Mouse (Mus musculus) limb, embryonic 15.5 days (tissue): ENCODE data around the gene Insyn1. TPM values are rescaled to one million over a fixed set of nuclear protein-coding genes. Genes with fewer than 3 reads are reported as not detected.

ENCODE experiments used
- ATAC-seq: fragments of 200-750 bp; cut with Nextera tagmentation; 2 replicates; pipeline ENCODE4 v1.8.0; 2017; ENCODE audit warnings: low read depth, moderate TSS enrichment; ENCODE audit not compliant: insufficient number of reproducible peaks, low FRiP score, low TSS enrichment
- H3K27ac ChIP-seq: fragments of 300-500 bp; sonication (generic); 2 replicates; pipeline ENCODE4 v1.5.1; 2015; ENCODE audit warnings: moderate library complexity, mild to moderate bottlenecking, inconsistent platforms
- H3K27me3 ChIP-seq: fragments of 300-500 bp; sonication (generic); 2 replicates; pipeline ENCODE4 v1.6.1; 2015; ENCODE audit warnings: inconsistent platforms
- H3K36me3 ChIP-seq: fragments of 300-500 bp; sonication (generic); 2 replicates; pipeline ENCODE4 v1.6.1; 2015; ENCODE audit warnings: inconsistent platforms
- H3K4me1 ChIP-seq: fragments of 300-500 bp; sonication (generic); 2 replicates; pipeline ENCODE4 v1.6.1; 2015; ENCODE audit warnings: inconsistent platforms
- H3K4me2 ChIP-seq: fragments of 300-500 bp; sonication (generic); 2 replicates; pipeline ENCODE4 v1.6.1; 2015; ENCODE audit warnings: mild to moderate bottlenecking, inconsistent platforms
- H3K4me3 ChIP-seq: fragments of 300-500 bp; sonication (generic); 2 replicates; pipeline ENCODE4 v1.5.1; 2015; ENCODE audit warnings: mild to moderate bottlenecking, inconsistent platforms
- H3K9ac ChIP-seq: fragments of 300-500 bp; sonication (generic); 2 replicates; pipeline ENCODE4 v1.6.1; 2015; ENCODE audit warnings: inconsistent platforms
- H3K9me3 ChIP-seq: fragments of 300-500 bp; sonication (generic); 2 replicates; pipeline ENCODE4 v1.6.1; 2016; ENCODE audit warnings: inconsistent platforms
- WGBS: fragments of 180-500 bp; shearing (Covaris S2); methylation state at CpG from one replicate; pipeline ENCODE4 v1.1.7; 2015; 5-methylcytosine and 5-hydroxymethylcytosine counted together
- polyA plus RNA-seq: library from polyadenylated mRNA; unstranded; fragments of >200 nt; fragmentation: Nextera tagmentation; extraction: Ambion mirVana; gene quantifications from 2 replicates; pipeline ENCODE4 v1.2.1, GENCODE M21; 2015

The Insyn1 gene
- polyA plus RNA-seq, 1 experiment from 2014 or later = 3.2 TPM

- H3K4me2 ChIP-seq = no peak overlapping the region
- WGBS = 75% methylated on average over 3 of the region's 3 CpGs
- no peak overlapping the region for H3K27ac ChIP-seq
- H3K36me3 ChIP-seq = peaks cover 7% of the 10 kb centered on the region; the same call in 1 of the 2 replicates
- H3K9me3 ChIP-seq = no peaks in the 10 kb centered on the region
- no peak for ATAC-seq
- peaks cover 37% of the 10 kb centered on the region for H3K4me1 ChIP-seq
- no peak overlapping the region for H3K4me3 ChIP-seq
- no peaks in the 10 kb centered on the region for H3K27me3 ChIP-seq
- no peak overlapping the region for H3K9ac ChIP-seq
Observed at GRCm38 (mm10) chr9:58519953-58520352, 31.6 kb downstream of the Insyn1 start.

- Histone ChIP-seq H3K4me2 (no peak overlapping the region), H3K27me3 (no peaks in the 10 kb centered on the region), H3K9ac (no peak overlapping the region), H3K36me3 (peaks cover 18% of the 10 kb centered on the region), H3K4me3 (no peak overlapping the region), H3K9me3 (no peaks in the 10 kb centered on the region), H3K27ac (no peak overlapping the region), H3K4me1 (peaks cover 37% of the 10 kb centered on the region)
- 50% methylated on average over 5 of the region's 5 CpGs for WGBS
- no peak for ATAC-seq
Observed at GRCm38 (mm10) chr9:58520816-58521581, 32.6 kb downstream of the Insyn1 start.

GRCm38 (mm10) chr9:58521883-58522423, 33.5 kb downstream of the Insyn1 start:
- no peaks in the 10 kb centered on the region for H3K9me3 ChIP-seq
- ATAC-seq = no peak
- no peak overlapping the region for H3K27ac ChIP-seq
- H3K36me3 ChIP-seq = peaks cover 27% of the 10 kb centered on the region
- no peak overlapping the region for H3K9ac ChIP-seq
- no peak overlapping the region for H3K4me2 ChIP-seq
- WGBS = 50% methylated on average over 4 of the region's 4 CpGs
- H3K27me3 ChIP-seq = no peaks in the 10 kb centered on the region
- H3K4me1 ChIP-seq = peaks cover 37% of the 10 kb centered on the region
- no peak overlapping the region for H3K4me3 ChIP-seq

- Histone ChIP-seq H3K4me1 (peaks cover 16% of the 10 kb centered on the region; the same call in 1 of the 2 replicates), H3K36me3 (peaks cover 52% of the 10 kb centered on the region), H3K9ac (no peak overlapping the region), H3K27me3 (no peaks in the 10 kb centered on the region), H3K4me2 (no peak overlapping the region), H3K9me3 (no peaks in the 10 kb centered on the region), H3K27ac (no peak overlapping the region), H3K4me3 (no peak overlapping the region)
- no peak for ATAC-seq
- WGBS = 86% methylated on average over 4 of the region's 4 CpGs
Observed at GRCm38 (mm10) chr9:58525108-58525507, 36.7 kb downstream of the Insyn1 start.

GRCm38 (mm10) chr9:58527841-58528240, 39.4 kb downstream of the Insyn1 start:
- H3K4me3 ChIP-seq = no peak overlapping the region
- no peaks in the 10 kb centered on the region for H3K27me3 ChIP-seq
- no peaks in the 10 kb centered on the region for H3K9me3 ChIP-seq
- no peak overlapping the region for H3K4me2 ChIP-seq
- H3K4me1 ChIP-seq = no peaks in the 10 kb centered on the region
- peaks cover 79% of the 10 kb centered on the region for H3K36me3 ChIP-seq
- no peak overlapping the region for H3K27ac ChIP-seq
- 39% methylated on average over 4 of the region's 4 CpGs for WGBS
- no peak for ATAC-seq
- H3K9ac ChIP-seq = no peak overlapping the region

GRCm38 (mm10) chr9:58530407-58530806, 42.0 kb downstream of the Insyn1 start:
- Histone ChIP-seq H3K27me3 (no peaks in the 10 kb centered on the region), H3K4me2 (no peak overlapping the region), H3K4me1 (no peaks in the 10 kb centered on the region), H3K9ac (no peak overlapping the region), H3K36me3 (peaks cover 90% of the 10 kb centered on the region), H3K4me3 (no peak overlapping the region), H3K9me3 (no peaks in the 10 kb centered on the region), H3K27ac (no peak overlapping the region)
- WGBS = 78% methylated on average over 13 of the region's 13 CpGs
- ATAC-seq = no peak

GRCm38 (mm10) chr9:58532236-58532635, 43.8 kb downstream of the Insyn1 start:
- ATAC-seq = no peak
- Histone ChIP-seq H3K27me3 (no peaks in the 10 kb centered on the region), H3K36me3 (peaks cover 90% of the 10 kb centered on the region), H3K4me1 (0 out of 2 replicates have a peak, but pooled peaks cover 2% of the 10 kb centered on the region), H3K4me2 (no peak overlapping the region), H3K9ac (no peak overlapping the region), H3K27ac (no peak overlapping the region), H3K9me3 (no peaks in the 10 kb centered on the region), H3K4me3 (no peak overlapping the region)
- 86% methylated on average over 4 of the region's 4 CpGs for WGBS

GRCm38 (mm10) chr9:58533322-58533721, 44.9 kb downstream of the Insyn1 start:
- Histone ChIP-seq H3K27ac (no peak overlapping the region), H3K9ac (no peak overlapping the region), H3K9me3 (no peaks in the 10 kb centered on the region), H3K4me2 (no peak overlapping the region), H3K27me3 (no peaks in the 10 kb centered on the region), H3K4me3 (no peak overlapping the region), H3K36me3 (peaks cover 89% of the 10 kb centered on the region), H3K4me1 (0 out of 2 replicates have a peak, but pooled peaks cover 2% of the 10 kb centered on the region)
- 87% methylated on average over 6 of the region's 6 CpGs for WGBS
- no peak for ATAC-seq

GRCm38 (mm10) chr9:58534766-58535165, 46.4 kb downstream of the Insyn1 start:
- Histone ChIP-seq H3K27me3 (no peaks in the 10 kb centered on the region), H3K4me1 (0 out of 2 replicates have a peak, but pooled peaks cover 2% of the 10 kb centered on the region), H3K4me3 (no peak overlapping the region), H3K9me3 (no peaks in the 10 kb centered on the region), H3K36me3 (peaks cover 88% of the 10 kb centered on the region), H3K9ac (no peak overlapping the region), H3K4me2 (no peak overlapping the region), H3K27ac (no peak overlapping the region)
- WGBS = 23% methylated on average over 1 of the region's 1 CpGs
- ATAC-seq = no peak

- H3K4me3 ChIP-seq = no peak overlapping the region
- H3K4me2 ChIP-seq = no peak overlapping the region
- 79% methylated on average over 20 of the region's 20 CpGs for WGBS
- H3K9ac ChIP-seq = no peak overlapping the region
- ATAC-seq = no peak
- H3K27me3 ChIP-seq = no peaks in the 10 kb centered on the region
- H3K27ac ChIP-seq = no peak overlapping the region
- 0 out of 2 replicates have a peak, but pooled peaks cover 5% of the 10 kb centered on the region for H3K4me1 ChIP-seq
- no peaks in the 10 kb centered on the region for H3K9me3 ChIP-seq
- H3K36me3 ChIP-seq = peaks cover 85% of the 10 kb centered on the region
Observed at GRCm38 (mm10) chr9:58535447-58536134, 47.2 kb downstream of the Insyn1 start.

- Histone ChIP-seq H3K27me3 (no peaks in the 10 kb centered on the region), H3K36me3 (peaks cover 63% of the 10 kb centered on the region), H3K9me3 (no peaks in the 10 kb centered on the region), H3K4me1 (peaks cover 22% of the 10 kb centered on the region), H3K4me2 (no peak overlapping the region), H3K27ac (no peak overlapping the region), H3K4me3 (no peak overlapping the region), H3K9ac (no peak overlapping the region)
- ATAC-seq = no peak
- WGBS = 79% methylated on average over 3 of the region's 3 CpGs
Observed at GRCm38 (mm10) chr9:58537774-58538173, 49.4 kb downstream of the Insyn1 start.

- no peak overlapping the region for H3K9ac ChIP-seq
- H3K27ac ChIP-seq = no peak overlapping the region
- ATAC-seq = no peak
- no peaks in the 10 kb centered on the region for H3K27me3 ChIP-seq
- no peak overlapping the region for H3K4me2 ChIP-seq
- WGBS = 46% methylated on average over 5 of the region's 5 CpGs
- H3K4me3 ChIP-seq = no peak overlapping the region
- H3K36me3 ChIP-seq = peaks cover 45% of the 10 kb centered on the region
- H3K4me1 ChIP-seq = peaks cover 23% of the 10 kb centered on the region
- no peaks in the 10 kb centered on the region for H3K9me3 ChIP-seq
Observed at GRCm38 (mm10) chr9:58539886-58540285, 51.5 kb downstream of the Insyn1 start.
